Mouse (Mus musculus) E14TG2a.4 (cell line): ENCODE data around the gene Maea.
A peak's percentile ranks its signal among the peaks of the same experiment; 100 is the strongest.

Experiments
- CTCF ChIP-seq: conservative IDR thresholded peaks from 2 replicates; pipeline ENCODE4 v1.5.1; 2014; ENCODE audit warnings: low read length
- NANOG ChIP-seq: IDR thresholded peaks from 2 replicates; pipeline ENCODE4 v1.6.1; 2014; ENCODE audit warnings: borderline replicate concordance, low read length, mixed read lengths
- POU5F1 ChIP-seq: IDR thresholded peaks from 2 replicates; pipeline ENCODE4 v1.6.1; 2014; ENCODE audit warnings: low read length, borderline replicate concordance

- TF ChIP-seq CTCF (no peak), POU5F1 (0 out of 2 replicates have a peak, but pooled peaks have one; percentile 25), NANOG (no peak)
Observed at GRCm38 (mm10) chr5:33324491-33324890, 10.8 kb upstream of the Maea start.
